Mouse (Mus musculus) midbrain, embryonic 15.5 days (tissue): Measurements from ENCODE around the gene Tfcp2. TPM values are rescaled to one million over a fixed set of nuclear protein-coding genes. Genes with fewer than 3 reads are reported as not detected.

Source experiments
- ATAC-seq: fragments of 200-750 bp; cut with Nextera tagmentation; replicated peaks from 2 replicates; pipeline ENCODE4 v1.8.0; 2017; ENCODE audit warnings: moderate TSS enrichment
- H3K27ac ChIP-seq: fragments of 300-500 bp; sonication (generic); 2 replicates; pipeline ENCODE4 v1.5.1; 2015; ENCODE audit warnings: mild to moderate bottlenecking, inconsistent platforms
- H3K27me3 ChIP-seq: fragments of 300-500 bp; sonication (generic); replicated peaks from 2 replicates; pipeline ENCODE4 v1.6.1; 2015; ENCODE audit warnings: inconsistent platforms
- H3K36me3 ChIP-seq: fragments of 300-500 bp; sonication (generic); replicated peaks from 2 replicates; pipeline ENCODE4 v1.6.1; 2015; ENCODE audit warnings: inconsistent platforms
- H3K4me1 ChIP-seq: fragments of 300-500 bp; sonication (generic); 2 replicates; pipeline ENCODE4 v1.6.1; 2015; ENCODE audit warnings: inconsistent platforms
- H3K4me2 ChIP-seq: fragments of 300-500 bp; sonication (generic); 2 replicates; pipeline ENCODE4 v1.6.1; 2015; ENCODE audit warnings: inconsistent platforms, mild to moderate bottlenecking, moderate library complexity
- H3K4me3 ChIP-seq: fragments of 300-500 bp; sonication (generic); 2 replicates; pipeline ENCODE4 v1.5.1; 2015; ENCODE audit warnings: mild to moderate bottlenecking, inconsistent platforms
- H3K9ac ChIP-seq: fragments of 300-500 bp; sonication (generic); 2 replicates; pipeline ENCODE4 v1.6.1; 2015; ENCODE audit warnings: mild to moderate bottlenecking, inconsistent platforms
- H3K9me3 ChIP-seq: fragments of 300-500 bp; sonication (generic); 2 replicates; pipeline ENCODE4 v1.6.1; 2016; ENCODE audit warnings: inconsistent platforms
- WGBS: fragments of 180-500 bp; shearing (Covaris S2); methylation state at CpG from one replicate; pipeline ENCODE4 v1.1.7; 2015; ENCODE audit warnings: mixed read lengths; 5-methylcytosine and 5-hydroxymethylcytosine counted together
- polyA plus RNA-seq: library from polyadenylated mRNA; unstranded; fragments of >200 nt; fragmentation: Nextera tagmentation; extraction: Ambion mirVana; gene quantifications from 2 replicates; pipeline ENCODE4 v1.2.1, GENCODE M21; 2015

The Tfcp2 gene
- polyA plus RNA-seq, 1 experiment from 2014 or later, result 42.8 TPM

GRCm38 (mm10) chr15:100580108-100580507, 28.3 kb upstream of the Tfcp2 start:
- Histone ChIP-seq H3K9ac (no peak overlapping the region), H3K9me3 (no peaks in the 10 kb centered on the region), H3K27ac (no peak overlapping the region), H3K4me2 (no peak overlapping the region), H3K27me3 (no peaks in the 10 kb centered on the region), H3K36me3 (peaks cover 24% of the 10 kb centered on the region), H3K4me1 (no peaks in the 10 kb centered on the region), H3K4me3 (no peak overlapping the region)
- 88% methylated on average over 10 of the region's 10 CpGs for WGBS
- no peak for ATAC-seq

- Histone ChIP-seq H3K36me3 (peaks cover 20% of the 10 kb centered on the region), H3K27me3 (no peaks in the 10 kb centered on the region), H3K4me1 (peaks cover 11% of the 10 kb centered on the region), H3K9me3 (no peaks in the 10 kb centered on the region), H3K4me2 (no peak overlapping the region), H3K9ac (no peak overlapping the region), H3K27ac (no peak overlapping the region), H3K4me3 (no peak overlapping the region)
- 89% methylated on average over 16 of the region's 16 CpGs for WGBS
- no peak for ATAC-seq
These were observed 26.2 kb upstream of the Tfcp2 start for GRCm38 (mm10) chr15:100577972-100578371.

- 88% methylated on average over 6 of the region's 6 CpGs for WGBS
- Histone ChIP-seq H3K4me1 (peaks cover 11% of the 10 kb centered on the region), H3K4me3 (no peak overlapping the region), H3K9ac (no peak overlapping the region), H3K27ac (no peak overlapping the region), H3K36me3 (peaks cover 20% of the 10 kb centered on the region), H3K9me3 (no peaks in the 10 kb centered on the region), H3K27me3 (no peaks in the 10 kb centered on the region), H3K4me2 (no peak overlapping the region)
- no peak for ATAC-seq
These were observed 25.0 kb upstream of the Tfcp2 start for GRCm38 (mm10) chr15:100576810-100577209.

- Histone ChIP-seq H3K4me3 (no peak overlapping the region), H3K9me3 (no peaks in the 10 kb centered on the region), H3K4me2 (no peak overlapping the region), H3K27me3 (no peaks in the 10 kb centered on the region), H3K27ac (no peak overlapping the region), H3K9ac (no peak overlapping the region), H3K36me3 (peaks cover 20% of the 10 kb centered on the region), H3K4me1 (peaks cover 11% of the 10 kb centered on the region)
- no peak for ATAC-seq
- WGBS, result 92% methylated on average over 6 of the region's 6 CpGs
These were observed 24.6 kb upstream of the Tfcp2 start for GRCm38 (mm10) chr15:100576392-100576791.

- H3K4me1 ChIP-seq, result peaks cover 11% of the 10 kb centered on the region
- WGBS, result 86% methylated on average over 12 of the region's 12 CpGs
- no peak overlapping the region for H3K4me3 ChIP-seq
- H3K27ac ChIP-seq, result no peak overlapping the region
- H3K9me3 ChIP-seq, result no peaks in the 10 kb centered on the region
- no peak for ATAC-seq
- peaks cover 12% of the 10 kb centered on the region for H3K36me3 ChIP-seq
- H3K27me3 ChIP-seq, result no peaks in the 10 kb centered on the region
- H3K9ac ChIP-seq, result no peak overlapping the region
- H3K4me2 ChIP-seq, result no peak overlapping the region
These were observed 23.6 kb upstream of the Tfcp2 start for GRCm38 (mm10) chr15:100575366-100575765.

GRCm38 (mm10) chr15:100574378-100574777, 22.6 kb upstream of the Tfcp2 start:
- peak overlapping the region; percentile 34; the same call in 1 of the 2 replicates for H3K27ac ChIP-seq
- peaks cover 12% of the 10 kb centered on the region for H3K36me3 ChIP-seq
- no peak overlapping the region for H3K4me3 ChIP-seq
- H3K4me2 ChIP-seq, result no peak overlapping the region
- H3K9ac ChIP-seq, result no peak overlapping the region
- H3K9me3 ChIP-seq, result no peaks in the 10 kb centered on the region
- peaks cover 11% of the 10 kb centered on the region for H3K4me1 ChIP-seq
- ATAC-seq, result no peak
- H3K27me3 ChIP-seq, result no peaks in the 10 kb centered on the region
- WGBS, result 75% methylated on average over 2 of the region's 2 CpGs

GRCm38 (mm10) chr15:100573946-100574345, 22.1 kb upstream of the Tfcp2 start:
- Histone ChIP-seq H3K4me3 (no peak overlapping the region), H3K4me2 (no peak overlapping the region), H3K4me1 (peaks cover 11% of the 10 kb centered on the region), H3K9ac (no peak overlapping the region), H3K36me3 (peaks cover 12% of the 10 kb centered on the region), H3K27me3 (no peaks in the 10 kb centered on the region), H3K27ac (peak overlapping the region; percentile 34; the same call in 1 of the 2 replicates), H3K9me3 (no peaks in the 10 kb centered on the region)
- 56% methylated on average over 6 of the region's 6 CpGs for WGBS
- ATAC-seq, result no peak

- no peaks in the 10 kb centered on the region for H3K27me3 ChIP-seq
- no peaks in the 10 kb centered on the region for H3K9me3 ChIP-seq
- peaks cover 10% of the 10 kb centered on the region for H3K4me1 ChIP-seq
- ATAC-seq, result no peak
- no peak overlapping the region for H3K4me3 ChIP-seq
- WGBS, result 75% methylated on average over 3 of the region's 3 CpGs
- no peaks in the 10 kb centered on the region for H3K36me3 ChIP-seq
- H3K4me2 ChIP-seq, result no peak overlapping the region
- H3K9ac ChIP-seq, result no peak overlapping the region
- H3K27ac ChIP-seq, result no peak overlapping the region
These were observed 17.4 kb upstream of the Tfcp2 start for GRCm38 (mm10) chr15:100569239-100569638.

GRCm38 (mm10) chr15:100566531-100566930, 14.7 kb upstream of the Tfcp2 start:
- Histone ChIP-seq H3K4me1 (no peaks in the 10 kb centered on the region), H3K4me3 (no peak overlapping the region), H3K9me3 (no peaks in the 10 kb centered on the region), H3K4me2 (no peak overlapping the region), H3K36me3 (no peaks in the 10 kb centered on the region), H3K27me3 (no peaks in the 10 kb centered on the region), H3K27ac (no peak overlapping the region), H3K9ac (no peak overlapping the region)
- WGBS, result 60% methylated on average over 2 of the region's 2 CpGs
- ATAC-seq, result no peak

GRCm38 (mm10) chr15:100557705-100558433, 6.1 kb upstream of the Tfcp2 start:
- Histone ChIP-seq H3K4me1 (no peaks in the 10 kb centered on the region), H3K9me3 (no peaks in the 10 kb centered on the region), H3K36me3 (no peaks in the 10 kb centered on the region), H3K4me2 (no peak overlapping the region), H3K9ac (no peak overlapping the region), H3K27ac (no peak overlapping the region), H3K27me3 (no peaks in the 10 kb centered on the region), H3K4me3 (no peak overlapping the region)
- ATAC-seq, result no peak
- 73% methylated on average over 5 of the region's 5 CpGs for WGBS

- WGBS, result 90% methylated on average over 9 of the region's 9 CpGs
- H3K4me1 ChIP-seq, result peaks cover 6% of the 10 kb centered on the region; the same call in 1 of the 2 replicates
- no peaks in the 10 kb centered on the region for H3K27me3 ChIP-seq
- no peak overlapping the region for H3K4me3 ChIP-seq
- H3K27ac ChIP-seq, result no peak overlapping the region
- no peak for ATAC-seq
- no peaks in the 10 kb centered on the region for H3K9me3 ChIP-seq
- H3K4me2 ChIP-seq, result no peak overlapping the region
- no peaks in the 10 kb centered on the region for H3K36me3 ChIP-seq
- H3K9ac ChIP-seq, result no peak overlapping the region
These were observed 4.6 kb upstream of the Tfcp2 start for GRCm38 (mm10) chr15:100556378-100556777.

GRCm38 (mm10) chr15:100555965-100556364, 4.2 kb upstream of the Tfcp2 start:
- no peak overlapping the region for H3K4me2 ChIP-seq
- H3K36me3 ChIP-seq, result no peaks in the 10 kb centered on the region
- H3K4me3 ChIP-seq, result no peak overlapping the region
- ATAC-seq, result no peak
- 88% methylated on average over 5 of the region's 5 CpGs for whole genome bisulfite sequencing
- no peak overlapping the region for H3K27ac ChIP-seq
- no peak overlapping the region for H3K9ac ChIP-seq
- no peaks in the 10 kb centered on the region for H3K27me3 ChIP-seq
- H3K9me3 ChIP-seq, result no peaks in the 10 kb centered on the region
- H3K4me1 ChIP-seq, result peaks cover 9% of the 10 kb centered on the region

GRCm38 (mm10) chr15:100550280-100550679, 1.5 kb downstream of the Tfcp2 start:
- Histone ChIP-seq H3K4me1 (peaks cover 25% of the 10 kb centered on the region), H3K36me3 (0 out of 2 replicates have a peak, but pooled peaks cover 2% of the 10 kb centered on the region), H3K27ac (no peak overlapping the region), H3K4me2 (peak overlapping the region; percentile 84), H3K9me3 (no peaks in the 10 kb centered on the region), H3K9ac (no peak overlapping the region), H3K27me3 (no peaks in the 10 kb centered on the region), H3K4me3 (peak overlapping the region; percentile 76)
- no peak for ATAC-seq
- WGBS, result 92% methylated on average over 4 of the region's 4 CpGs
